Mouse (Mus musculus) mouse trophoblast stem cell (cell line): ENCODE data around the gene Ntf3.

Experiments used
- in situ Hi-C, 2 experiments: fragments of 300-500 bp; cut with MseI, MboI; formaldehyde crosslinking; loops; 2 replicates in 1 of 2; 3 replicates in 1 of 2; pipeline ENCODE4 v1.15.1; 2025

The Ntf3 gene

GRCm38 (mm10) chr6:126160067-126160411 lies 6.7 kb downstream of the Ntf3 start:
- in situ Hi-C loops, result loop anchor here (10.0 kb wide), 2 partner anchors 205 to 535 kb away; no protein-coding TSS in a partner anchor

GRCm38 (mm10) chr6:126159279-126160066 lies 7.2 kb downstream of the Ntf3 start:
- in situ Hi-C loops, result loop anchor here (5.0 to 10.0 kb wide), 3 partner anchors 205 to 535 kb away; no protein-coding TSS in a partner anchor

- in situ Hi-C loops, result loop anchor here in 1 of 2 experiments (5.0 kb wide), 1 partner anchor 204 kb away; no protein-coding TSS in a partner anchor
These were observed 10.8 kb downstream of the Ntf3 start for GRCm38 (mm10) chr6:126155928-126156327.

- in situ Hi-C loops, result no loop called here
These were observed 12.2 kb downstream of the Ntf3 start for GRCm38 (mm10) chr6:126154372-126154982.

- in situ Hi-C loops, result no loop called here
These were observed 13.6 kb downstream of the Ntf3 start for GRCm38 (mm10) chr6:126153154-126153553.

- in situ Hi-C loops, result no loop called here
These were observed 23.1 kb downstream of the Ntf3 start for GRCm38 (mm10) chr6:126143659-126144058.

- in situ Hi-C loops, result no loop called here
These were observed 24.0 kb downstream of the Ntf3 start for GRCm38 (mm10) chr6:126142741-126143140.

- in situ Hi-C loops, result no loop called here
These were observed 24.6 kb downstream of the Ntf3 start for GRCm38 (mm10) chr6:126142021-126142554.

- in situ Hi-C loops, result no loop called here
These were observed 25.2 kb downstream of the Ntf3 start for GRCm38 (mm10) chr6:126141472-126141871.

GRCm38 (mm10) chr6:126140961-126141360 lies 25.7 kb downstream of the Ntf3 start:
- in situ Hi-C loops, result no loop called here

- in situ Hi-C loops, result no loop called here
These were observed 26.3 kb downstream of the Ntf3 start for GRCm38 (mm10) chr6:126140416-126140815.

GRCm38 (mm10) chr6:126134155-126134906 lies 32.4 kb downstream of the Ntf3 start:
- in situ Hi-C loops, result no loop called here

- in situ Hi-C loops, result no loop called here
These were observed 38.5 kb downstream of the Ntf3 start for GRCm38 (mm10) chr6:126128238-126128637.

GRCm38 (mm10) chr6:126118247-126118646 lies 48.5 kb downstream of the Ntf3 start:
- in situ Hi-C loops, result no loop called here

- in situ Hi-C loops, result no loop called here
These were observed 49.5 kb downstream of the Ntf3 start for GRCm38 (mm10) chr6:126117191-126117590.

- in situ Hi-C loops, result no loop called here
These were observed 51.6 kb downstream of the Ntf3 start for GRCm38 (mm10) chr6:126114934-126115633.

- in situ Hi-C loops, result no loop called here
These were observed 55.5 kb downstream of the Ntf3 start for GRCm38 (mm10) chr6:126110892-126111835.

- in situ Hi-C loops, result no loop called here
These were observed 57.5 kb downstream of the Ntf3 start for GRCm38 (mm10) chr6:126109184-126109583.

GRCm38 (mm10) chr6:126108771-126109170 lies 57.9 kb downstream of the Ntf3 start:
- in situ Hi-C loops, result no loop called here

GRCm38 (mm10) chr6:126107398-126107797 lies 59.3 kb downstream of the Ntf3 start:
- in situ Hi-C loops, result no loop called here
